Mouse (Mus musculus): ENCODE measurements around the gene Pgs1.

GRCm38 (mm10) chr11:117959166-117959565 is 26.9 kb upstream of the Pgs1 start:
- TF ChIP-seq POLR2A (IDR thresholded peaks at IDR 0.05; ENCODE audit: low read depth, low read length) (no peak), CTCF (IDR thresholded peaks at IDR 0.05; ENCODE audit: extremely low read depth, insufficient read depth, insufficient read length, insufficient replicate concordance) (no peak)

Data from spleen, adult 2 months (tissue).